Mouse (Mus musculus) adrenal gland, postnatal 36 days (tissue): ENCODE data around the gene Plekhg4. TPM values are rescaled to one million over a fixed set of nuclear protein-coding genes. Genes with fewer than 3 reads are reported as not detected.

Experiments used
- DNase-seq, 2 experiments: peaks; one replicate each; pipeline ENCODE4 v3.0.0; 2021; ENCODE audit warnings: mixed read lengths in 1 of 2
- long read RNA-seq, 2 experiments: library from polyadenylated mRNA; stranded (forward); transcript quantifications; one replicate each; pipeline ENCODE4 v2.0.0; 2021; ENCODE audit warnings: borderline sequencing depth in 2 of 2
- total RNA-seq, 2 experiments: library from RNA; stranded (reverse); gene quantifications; 2 replicates each; pipeline ENCODE4 v1.2.3; 2021

Plekhg4 gene
- 1 to 10 TPM in 1 of 2 experiments, under 1 TPM in 1; 0.23 to 1.4 TPM for total RNA-seq
- long read RNA-seq, experiment 1, partial matches to known transcripts, result 1 of 1 reads
- long read RNA-seq, experiment 1, other reads (novel, unspliced or antisense), result 0 of 1 reads
- long read RNA-seq, experiment 2, partial matches to known transcripts, result 0 of 1 reads
- long read RNA-seq, experiment 2, other reads (novel, unspliced or antisense), result 1 of 1 reads

DNA sequence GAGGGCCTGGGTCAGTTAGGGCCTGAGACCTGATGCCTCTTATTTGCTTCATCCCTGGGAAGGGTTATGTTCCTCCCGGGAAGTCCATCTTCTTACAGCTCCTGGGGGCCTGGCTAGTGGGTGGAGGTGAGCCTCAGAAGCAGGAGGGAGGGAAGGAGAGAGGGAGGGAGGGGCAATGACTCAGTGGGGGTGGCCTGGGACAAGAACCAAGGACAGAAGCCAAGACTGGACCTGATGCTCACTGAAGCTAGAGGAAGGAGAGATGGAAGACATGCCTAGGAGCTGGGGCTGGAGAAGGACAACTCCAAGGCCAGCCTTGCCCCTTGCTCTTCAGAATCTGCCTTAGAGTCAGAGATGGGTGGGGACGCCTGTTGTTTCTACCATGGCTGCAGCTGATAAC is at the start of gene Plekhg4:
Gene Plekhg4 (plus strand): TSS at position 243 of the 400 bp plus-strand sequence.
- peak; percentile 71 to 80 for DNase-seq

DNA sequence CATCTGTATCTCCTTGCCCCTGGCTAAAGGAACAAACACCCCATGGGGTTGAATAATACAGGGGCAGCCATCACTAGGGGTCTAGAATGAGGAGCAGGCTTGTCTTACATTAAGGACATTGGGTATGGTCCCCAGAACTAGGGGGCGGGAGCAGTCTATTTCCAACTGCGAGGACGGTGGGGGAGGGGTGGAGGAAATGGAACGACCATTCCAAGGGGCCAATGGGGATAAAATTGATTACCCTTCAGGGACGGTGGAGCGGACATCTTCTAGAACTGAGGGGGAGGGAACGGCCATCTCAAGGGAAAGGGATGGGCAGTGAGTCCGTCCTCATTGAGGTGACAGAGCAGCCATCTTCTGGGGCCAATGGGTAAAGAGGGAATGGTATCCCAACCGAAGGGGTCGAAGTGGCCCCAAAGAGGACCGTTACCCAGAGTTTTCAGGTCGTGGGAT is 47.4 kb upstream of the Plekhg4 start:
- no peak for DNase-seq

DNA sequence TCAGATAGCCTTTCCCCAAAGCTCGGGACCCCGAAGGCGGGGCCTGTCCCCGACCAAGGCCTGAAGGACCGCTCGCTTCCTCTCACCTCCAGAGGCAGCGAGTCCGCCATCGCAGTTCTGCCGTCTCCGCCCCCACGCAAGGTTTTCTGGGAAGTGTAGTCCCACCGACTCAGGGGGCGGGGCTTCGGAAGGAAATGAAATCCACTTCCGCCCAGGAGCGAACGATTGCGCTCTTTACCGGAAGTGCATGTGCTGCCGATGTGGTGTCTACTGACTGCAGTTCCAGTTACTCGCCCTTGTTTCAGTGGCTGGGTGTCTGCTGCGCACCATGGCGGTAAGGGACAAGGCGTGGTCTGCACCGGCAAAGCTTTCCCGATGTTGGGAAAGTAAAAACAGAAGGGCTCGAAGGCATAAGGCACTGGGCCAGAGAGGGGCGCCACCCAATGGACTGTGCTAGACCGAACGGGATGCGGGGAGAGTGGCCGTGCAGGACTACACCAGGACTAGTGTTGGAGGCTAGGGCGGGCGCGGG is 46.9 kb upstream of the Plekhg4 start, which contains the start of the genes Lrrc29 and Tmem208:
Gene Lrrc29 (minus strand): TSS at position 138 of the 532 bp plus-strand sequence.
Gene Tmem208 (plus strand): TSS at position 214 of the 532 bp plus-strand sequence.
- peak; percentile 98 for DNase-seq

DNA sequence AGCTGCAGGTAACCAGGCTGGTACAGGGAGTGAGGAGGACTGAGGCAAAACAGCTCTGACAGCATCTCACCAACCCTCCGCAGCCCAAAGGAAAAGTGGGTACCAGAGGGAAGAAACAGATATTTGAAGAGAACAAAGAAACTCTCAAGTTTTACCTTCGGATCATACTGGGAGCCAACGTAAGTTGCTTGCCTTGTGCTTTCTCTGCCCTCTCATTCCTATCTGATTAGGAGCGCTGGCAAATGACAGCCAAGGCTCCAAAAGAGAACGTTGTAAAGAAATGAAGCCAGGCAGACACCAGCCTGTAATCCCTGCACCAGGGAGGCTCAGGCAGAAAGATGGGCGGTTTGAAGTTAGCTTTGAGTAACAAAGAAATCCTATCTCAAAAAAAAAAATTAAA is 46.1 kb upstream of the Plekhg4 start:
- no peak for DNase-seq

DNA sequence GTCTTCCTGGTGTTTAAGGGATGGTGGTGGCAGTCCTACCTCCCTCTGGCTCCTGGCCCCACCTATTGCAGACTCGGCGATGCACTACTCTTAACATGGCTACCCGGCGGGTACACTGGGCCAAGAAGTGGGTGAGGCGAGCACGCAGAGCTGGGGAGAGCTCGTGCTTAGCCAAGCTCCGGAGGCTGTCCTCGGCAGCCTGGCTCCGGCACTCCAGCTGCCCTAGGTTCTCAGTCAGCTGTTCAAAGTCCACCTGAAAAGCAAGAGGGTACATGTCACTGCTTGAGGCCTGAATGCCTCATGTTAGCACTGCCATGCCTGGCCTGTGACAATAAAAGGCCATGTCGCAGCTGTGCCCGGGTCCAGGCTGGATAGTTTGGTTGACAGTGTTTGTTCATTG is 42.7 kb upstream of the Plekhg4 start:
- DNase-seq, result no peak

DNA sequence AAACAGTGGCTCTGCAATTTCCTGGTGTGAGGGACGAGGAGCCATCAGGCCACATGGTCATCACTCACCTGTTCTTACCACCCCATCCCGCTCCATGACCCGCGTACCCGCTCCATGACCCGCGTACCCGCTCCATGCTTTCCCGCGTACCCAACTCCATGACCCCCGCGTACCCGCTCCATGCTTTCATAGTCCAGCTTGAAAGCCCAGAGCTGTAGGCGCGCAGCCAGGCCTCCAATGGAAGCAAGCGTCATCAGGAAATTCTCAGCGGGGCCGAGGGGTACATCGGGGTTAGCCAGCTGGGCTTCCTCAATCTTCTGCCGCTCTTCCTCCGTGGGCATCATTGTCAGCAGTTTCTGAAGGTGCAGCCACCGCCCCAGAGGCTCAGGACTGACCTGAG is 41.6 kb upstream of the Plekhg4 start:
- DNase-seq, result no peak

DNA sequence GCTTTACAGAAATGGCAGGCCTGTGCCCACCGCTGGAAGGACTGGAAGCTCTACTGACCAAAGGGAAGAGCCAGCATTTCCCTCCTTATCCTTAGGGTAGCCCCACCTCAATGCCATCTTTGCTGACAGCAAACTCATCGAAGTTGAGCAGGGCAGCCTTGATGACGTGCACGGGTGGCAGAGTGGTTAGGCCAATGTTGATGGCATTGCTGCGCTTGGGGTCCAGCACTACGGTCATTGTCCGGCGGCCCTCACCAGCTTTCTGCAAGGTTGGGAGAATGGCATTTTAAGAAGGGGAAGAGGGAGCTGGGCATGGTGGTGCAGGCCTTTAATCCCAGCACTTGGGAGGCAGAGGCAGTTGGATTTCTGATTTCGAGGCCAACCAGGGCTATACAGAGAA is 41.1 kb upstream of the Plekhg4 start:
- DNase-seq, result no peak

DNA sequence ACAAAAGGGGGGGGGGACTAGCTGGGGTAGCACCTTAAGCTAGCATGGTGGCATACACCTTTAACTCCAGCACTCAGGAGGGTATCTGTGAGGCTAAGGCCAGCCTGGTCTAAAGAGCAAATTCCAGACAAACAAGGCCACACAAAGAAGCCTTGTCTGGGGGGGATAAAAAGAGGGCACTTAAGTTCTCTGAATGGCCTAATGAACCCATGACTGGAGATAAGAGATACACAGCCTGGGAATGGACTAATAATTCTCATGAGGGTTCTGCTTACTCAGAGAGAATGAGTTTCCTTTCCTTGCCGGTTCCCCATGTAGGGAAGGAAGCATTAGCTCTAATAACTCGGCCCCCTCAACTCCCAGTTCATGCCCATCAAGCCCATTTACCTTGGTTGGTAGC is 40.6 kb upstream of the Plekhg4 start:
- no peak for DNase-seq

DNA sequence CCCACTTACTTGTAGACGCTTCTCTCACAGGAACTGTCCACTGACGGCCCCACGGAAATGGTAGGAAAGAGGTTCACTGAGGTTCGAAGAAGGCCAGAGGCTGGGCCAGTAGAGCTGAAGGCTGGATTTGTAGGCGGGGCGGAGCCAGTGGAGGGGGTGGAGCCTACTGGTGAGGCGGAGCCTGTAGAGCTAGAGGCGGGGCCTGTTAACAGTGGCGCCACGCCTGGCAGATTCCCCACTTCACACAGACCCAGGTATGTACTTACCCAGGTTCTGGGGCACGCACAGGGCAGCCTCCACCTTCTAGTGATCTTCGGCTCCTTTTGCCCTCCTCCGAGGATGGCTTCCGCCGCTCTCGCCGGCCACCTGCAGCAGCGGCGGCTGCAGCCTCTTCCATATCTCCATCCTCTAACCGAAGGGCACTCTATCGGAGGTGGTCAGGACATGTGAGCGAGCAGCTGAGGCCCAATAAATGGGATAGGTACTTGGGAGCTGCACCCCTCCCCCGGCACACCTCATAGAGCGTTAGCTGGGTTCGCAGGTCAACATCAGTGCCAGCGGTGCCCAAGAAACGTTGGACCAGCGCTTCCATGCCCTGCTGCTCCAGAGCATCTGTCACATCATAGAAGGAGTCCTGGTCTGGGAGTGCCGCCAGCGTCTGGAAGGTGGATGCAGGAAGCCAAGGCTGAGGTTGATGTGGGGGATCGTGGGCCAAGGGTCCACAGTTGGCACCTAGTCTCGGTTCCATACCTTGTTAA is 36.5 kb upstream of the Plekhg4 start:
- no peak for DNase-seq

DNA sequence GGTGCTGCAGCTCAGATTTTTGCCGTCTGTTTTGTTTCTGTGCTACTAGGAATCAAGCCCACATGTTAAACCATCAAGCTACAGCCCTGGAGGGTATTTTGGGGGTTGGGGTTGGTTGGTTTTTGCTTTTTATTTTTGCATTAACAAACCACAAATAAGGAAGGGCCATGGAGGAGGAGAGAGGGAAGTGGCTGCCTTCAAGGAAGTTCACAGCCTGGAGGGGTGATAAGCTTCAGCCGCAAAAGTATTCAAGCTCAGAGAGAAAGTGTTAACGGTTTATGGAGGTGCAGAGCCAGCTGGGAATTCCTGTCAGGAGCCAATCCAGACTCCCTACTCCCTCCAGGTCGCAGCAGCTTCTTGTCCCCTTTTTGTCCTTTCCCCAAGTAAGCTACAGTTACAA is 34.1 kb upstream of the Plekhg4 start:
- no peak for DNase-seq

DNA sequence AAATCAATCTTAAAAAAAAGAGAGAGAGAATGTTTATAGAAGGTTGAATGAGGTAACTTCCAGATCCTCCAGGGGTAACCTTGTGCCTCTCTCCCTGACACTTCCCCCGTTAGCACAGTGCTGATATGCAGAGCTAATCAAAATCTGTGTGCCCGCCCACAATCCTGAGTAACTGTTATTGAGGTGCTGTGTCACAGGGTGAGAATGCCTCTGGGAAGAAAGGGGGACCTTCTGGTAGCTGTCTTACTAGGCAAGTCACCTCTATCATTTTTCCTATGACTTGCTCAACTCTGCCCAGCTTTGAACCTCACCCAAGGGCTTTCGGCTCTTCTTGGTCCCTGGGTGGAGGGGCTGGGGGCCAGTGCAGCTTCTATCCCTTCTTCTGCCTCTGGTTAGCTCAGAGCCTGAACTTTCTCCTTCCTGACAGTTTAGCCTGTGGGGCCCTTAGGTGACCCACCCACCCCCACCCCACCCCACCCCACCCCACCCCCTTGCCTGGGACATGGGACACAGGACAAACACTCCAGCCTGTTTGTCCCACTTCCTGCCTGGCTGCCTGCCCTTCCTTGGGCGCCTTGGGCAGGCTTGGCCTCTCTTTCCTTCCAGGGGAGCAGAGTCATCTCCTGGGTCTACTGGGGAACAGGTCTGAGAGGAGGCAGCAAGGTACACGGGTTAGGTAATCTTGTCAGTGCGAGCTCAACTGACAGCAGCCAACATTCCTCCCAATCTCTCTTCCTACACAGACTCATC is 33.0 kb upstream of the Plekhg4 start:
- peak; percentile 41 to 63 for DNase-seq

DNA sequence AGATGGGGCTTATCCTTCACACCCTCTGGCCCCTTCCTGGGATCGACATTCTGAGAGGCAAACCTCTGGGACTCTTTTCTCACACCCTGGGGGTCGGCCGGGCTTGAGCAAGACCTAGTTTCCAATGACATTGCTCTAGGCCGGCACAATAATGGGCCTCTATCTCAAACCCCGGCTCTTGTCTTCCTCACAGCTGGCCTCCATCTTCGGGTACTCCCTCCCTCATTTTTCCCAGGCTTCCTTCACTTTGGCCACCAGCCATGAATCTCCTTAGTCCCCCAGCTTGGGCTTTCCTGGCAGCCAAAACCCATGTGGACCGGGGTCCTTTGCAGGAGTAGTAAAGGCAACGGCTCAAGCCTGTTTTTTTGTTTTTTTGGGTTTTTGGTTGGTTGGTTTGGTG is 31.7 kb upstream of the Plekhg4 start:
- no peak for DNase-seq

DNA sequence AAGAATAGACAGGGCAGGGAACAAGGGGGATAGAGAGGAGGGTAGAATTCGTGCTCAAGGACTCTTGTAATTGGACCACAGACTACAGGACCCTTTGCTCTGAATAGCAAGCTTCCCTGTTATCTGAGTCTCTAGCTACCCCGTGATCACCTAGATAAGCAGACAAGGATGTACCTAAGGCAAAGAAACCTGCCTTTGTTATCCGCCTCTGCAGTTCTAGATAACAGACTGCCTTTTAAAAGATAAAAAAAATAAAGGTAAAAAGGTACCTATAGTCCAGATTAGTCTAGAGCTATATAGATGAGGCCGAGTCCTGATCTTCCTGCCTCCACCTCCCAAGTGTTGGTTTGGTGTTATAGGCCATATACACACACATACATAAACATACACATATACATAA is 30.3 kb upstream of the Plekhg4 start:
- no peak for DNase-seq

DNA sequence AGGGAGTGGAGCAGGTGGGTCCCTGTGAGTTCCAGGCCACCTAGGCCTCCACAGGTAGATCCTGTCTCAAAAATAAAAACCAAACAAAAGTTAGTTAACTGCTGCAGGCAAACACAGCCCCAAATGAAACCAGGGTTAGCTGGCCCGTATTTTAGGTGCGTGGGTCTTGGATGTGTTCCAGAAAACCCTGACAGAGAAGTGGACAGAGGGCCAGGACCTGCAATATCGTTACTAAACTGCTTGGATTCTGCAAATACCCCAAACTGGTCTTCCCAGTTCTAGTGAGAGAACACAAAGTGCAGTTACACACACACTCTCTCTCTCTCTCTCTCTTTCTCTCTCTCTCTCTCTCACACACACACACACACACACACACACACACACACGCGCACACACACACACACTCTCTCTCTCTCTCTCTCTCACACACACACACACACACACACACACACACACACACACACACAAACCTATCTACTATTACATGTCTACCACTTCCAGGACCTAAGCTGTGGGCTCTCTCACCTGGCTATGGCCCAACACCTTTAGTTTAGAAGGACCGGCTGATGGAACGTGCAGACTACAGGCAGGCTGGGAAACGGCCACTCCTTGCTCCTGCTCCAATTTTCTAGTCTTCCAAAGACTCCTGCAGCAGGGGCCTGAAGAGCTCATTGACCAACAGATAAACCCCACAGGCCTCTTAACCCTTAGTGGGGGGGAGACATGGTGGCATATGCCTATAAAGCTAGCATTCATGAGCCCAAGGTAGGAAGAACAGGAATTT is 29.1 kb upstream of the Plekhg4 start:
- DNase-seq, result no peak

DNA sequence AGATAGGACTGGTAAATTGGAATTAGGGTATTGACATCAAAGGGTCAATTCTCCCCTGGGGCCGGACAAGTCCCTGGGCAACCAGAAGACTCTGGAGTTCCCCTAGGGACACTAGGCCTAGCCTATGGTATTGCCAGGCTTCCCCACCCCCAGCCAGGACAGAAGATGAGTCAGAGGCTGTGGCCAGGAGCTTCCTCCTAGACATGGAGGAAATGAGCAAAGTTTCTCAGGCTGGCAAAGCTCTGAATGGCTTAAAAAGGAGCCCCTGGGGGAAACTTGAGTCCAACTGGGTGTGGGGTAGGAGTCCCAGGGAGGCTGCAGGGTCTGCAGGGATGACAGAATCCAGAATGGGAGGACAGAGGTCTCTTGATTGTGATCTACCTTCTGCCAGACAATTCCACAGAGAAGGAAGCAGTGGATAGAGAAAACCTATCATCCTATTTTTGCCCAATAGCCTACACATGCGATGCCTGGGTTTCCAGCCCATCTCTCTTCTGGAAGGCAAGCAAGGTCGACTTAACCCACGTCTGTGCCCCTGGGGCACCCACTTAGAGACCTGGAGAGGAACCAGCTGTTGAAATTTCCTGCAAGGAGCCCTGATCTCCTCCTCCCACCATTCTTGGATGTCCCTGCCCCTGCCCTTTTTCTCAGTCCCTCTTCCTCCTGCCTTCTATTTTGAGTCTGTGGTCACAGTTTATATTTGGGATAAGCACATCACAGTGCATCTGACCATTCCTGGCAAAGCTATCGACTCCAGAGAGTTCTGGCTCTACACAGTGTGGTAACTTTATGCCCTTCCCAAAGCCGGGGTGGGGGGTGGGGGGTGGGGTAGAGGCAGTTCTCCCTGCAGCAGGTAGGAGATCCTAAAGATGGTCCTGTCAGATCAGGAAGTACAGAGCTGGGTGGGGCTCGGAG is 27.8 kb upstream of the Plekhg4 start:
- DNase-seq, result peak; percentile 77 to 81

DNA sequence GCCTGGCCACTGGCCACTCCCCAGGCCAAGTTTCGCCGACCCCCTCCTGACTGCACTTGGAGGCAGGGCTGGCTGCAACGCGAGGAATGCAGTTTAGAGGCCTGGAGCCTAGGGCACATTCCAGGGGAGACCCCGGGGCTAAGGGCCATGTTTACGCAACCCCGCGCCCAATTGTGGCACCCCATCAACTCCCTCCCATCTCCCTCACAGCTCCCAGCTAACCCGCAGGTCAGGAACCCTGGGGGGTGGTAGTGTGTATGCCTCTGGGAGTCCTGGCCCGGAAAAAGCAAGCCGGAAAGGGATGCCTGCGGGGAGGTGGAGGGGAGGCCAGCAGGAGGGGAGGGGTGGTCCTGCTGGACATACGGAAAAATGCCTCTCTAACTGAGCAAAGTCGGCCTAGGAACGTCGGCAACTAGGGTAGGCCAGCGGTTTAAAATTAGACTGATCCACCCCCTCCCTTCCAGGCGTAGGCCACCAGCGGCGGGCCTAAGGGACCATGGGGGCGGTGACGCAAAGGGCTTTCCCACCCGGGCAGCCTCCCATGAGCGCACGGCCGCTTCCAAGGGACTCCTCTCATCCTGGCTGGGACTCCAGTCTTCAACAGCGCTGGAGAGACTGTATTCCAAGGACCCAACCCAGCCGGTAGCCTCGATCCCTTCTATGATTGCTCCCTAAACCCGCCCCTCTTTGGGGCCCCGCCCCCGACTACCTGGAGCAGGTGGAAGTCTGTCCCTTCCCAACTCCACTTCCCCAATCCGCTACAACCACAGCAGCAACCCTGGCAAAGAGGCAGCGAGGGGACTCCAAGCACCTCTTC is 26.3 kb upstream of the Plekhg4 start:
- DNase-seq, result peak; percentile 51 to 71

DNA sequence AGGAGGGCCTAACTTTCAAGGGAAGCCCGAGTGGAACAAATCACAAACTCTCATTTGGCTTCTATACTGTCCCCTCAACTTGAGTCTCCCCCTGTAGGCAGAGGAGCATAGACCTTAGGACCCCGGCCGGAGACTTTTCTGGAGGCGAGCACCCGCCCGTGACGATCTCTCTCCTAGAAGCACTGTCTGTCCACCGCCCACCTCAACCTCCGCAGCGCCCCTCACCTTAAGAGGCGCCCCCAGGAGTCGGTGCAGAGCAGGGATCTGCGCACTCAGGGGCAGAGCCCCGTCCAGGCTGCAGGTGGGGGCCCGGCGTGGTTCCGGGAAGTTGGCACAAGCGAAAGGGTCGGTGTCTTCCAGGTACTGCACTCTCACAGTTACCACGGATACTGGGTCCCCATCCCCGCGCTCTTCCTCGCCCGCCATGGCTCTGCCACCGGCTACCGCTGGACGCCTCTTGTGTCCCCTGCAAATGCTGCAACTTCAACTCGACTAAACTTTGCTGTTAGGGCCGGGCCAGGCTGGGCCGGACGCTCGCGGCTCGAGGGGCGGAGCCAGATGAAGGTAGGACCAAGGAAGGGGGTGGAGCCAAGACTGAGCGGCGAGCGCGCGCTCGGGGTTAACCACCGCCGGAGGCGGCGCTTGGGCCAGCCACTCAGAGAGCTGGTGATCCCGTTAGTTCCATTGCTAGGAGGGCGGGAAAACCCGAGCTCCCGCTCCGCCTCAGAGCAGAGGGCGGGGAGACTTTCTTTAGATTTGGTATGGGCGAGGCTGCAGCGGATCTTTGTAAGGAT is 25.4 kb upstream of the Plekhg4 start, which contains the start of gene Fhod1:
Gene Fhod1 (minus strand): TSS at position 526 of the 794 bp plus-strand sequence.
- DNase-seq, result peak; percentile 97 to 98

DNA sequence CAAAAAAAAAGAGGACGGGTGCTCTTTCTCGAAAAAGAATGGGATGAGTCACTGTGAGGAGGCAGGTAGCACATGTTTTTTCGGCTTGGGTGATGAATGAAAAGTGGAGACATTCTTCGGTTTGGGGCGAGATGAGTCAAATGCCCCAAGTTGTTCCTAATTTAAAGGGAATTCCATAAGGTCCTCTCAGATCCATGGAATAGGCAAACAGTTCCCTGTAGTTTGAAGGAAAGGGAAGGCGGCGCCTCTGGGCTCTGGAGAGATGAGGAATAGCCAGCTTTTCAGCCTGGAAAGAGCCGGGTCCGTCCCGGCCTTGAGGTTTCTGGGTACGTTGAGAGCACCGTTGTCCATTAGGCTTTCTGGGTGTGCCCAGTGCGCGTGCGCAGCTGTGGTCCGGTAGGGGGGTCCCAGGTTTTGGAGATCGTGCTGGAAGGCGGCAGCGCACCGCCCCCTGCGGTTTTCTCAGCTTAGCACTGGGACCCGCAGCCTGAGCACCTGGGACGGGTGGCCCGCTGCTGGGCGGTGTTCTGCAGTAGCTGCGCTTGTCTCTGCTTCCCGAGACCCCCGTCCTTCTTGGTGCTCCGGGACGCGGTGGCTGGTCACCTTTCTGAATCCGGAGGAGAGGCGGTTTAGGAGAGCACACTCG is 24.5 kb upstream of the Plekhg4 start, which contains the start of gene Slc9a5:
Gene Slc9a5 (plus strand): TSS at position 394 of the 646 bp plus-strand sequence.
- peak; percentile 50 to 63 for DNase-seq
